Mouse (Mus musculus) kidney, embryonic 16.5 days (tissue): Measurements from ENCODE around the gene Prm3. TPM values are rescaled to one million over a fixed set of nuclear protein-coding genes. Genes with fewer than 3 reads are reported as not detected.

ENCODE experiments used
- ATAC-seq: fragments of 200-750 bp; cut with Nextera tagmentation; 2 replicates; pipeline ENCODE4 v1.8.0; 2017; ENCODE audit warnings: moderate TSS enrichment; ENCODE audit not compliant: low FRiP score, low TSS enrichment
- H3K27ac ChIP-seq: fragments of 300-500 bp; sonication (generic); 2 replicates; pipeline ENCODE4 v1.5.1; 2014; ENCODE audit warnings: low read length
- H3K27me3 ChIP-seq: fragments of 300-500 bp; sonication (generic); 2 replicates; pipeline ENCODE4 v1.6.1; 2014; ENCODE audit warnings: low read length, control low read depth, mixed read lengths; ENCODE audit not compliant: insufficient read depth
- H3K36me3 ChIP-seq: fragments of 300-500 bp; sonication (generic); 2 replicates; pipeline ENCODE4 v1.6.1; 2014; ENCODE audit warnings: low read length, control low read depth, mixed read lengths; ENCODE audit not compliant: insufficient read depth
- H3K4me1 ChIP-seq: fragments of 300-500 bp; sonication (generic); 2 replicates; pipeline ENCODE4 v1.6.1; 2014; ENCODE audit warnings: low read length, control low read depth, mixed read lengths; ENCODE audit not compliant: insufficient read depth
- H3K4me2 ChIP-seq: fragments of 300-500 bp; sonication (generic); replicated peaks from 2 replicates; pipeline ENCODE4 v1.6.1; 2014; ENCODE audit warnings: low read depth, low read length
- H3K4me3 ChIP-seq: fragments of 300-500 bp; sonication (generic); 2 replicates; pipeline ENCODE4 v1.5.1; 2014; ENCODE audit warnings: mild to moderate bottlenecking, low read length
- H3K9ac ChIP-seq: fragments of 300-500 bp; sonication (generic); replicated peaks from 2 replicates; pipeline ENCODE4 v1.6.1; 2014; ENCODE audit warnings: low read length
- H3K9me3 ChIP-seq: fragments of 300-500 bp; sonication (generic); 2 replicates; pipeline ENCODE4 v1.6.1; 2016; ENCODE audit warnings: low read length, control low read depth
- WGBS: fragments of 180-500 bp; shearing (Covaris S2); extraction: QIAGEN DNeasy Blood & Tissue Kit; methylation state at CpG from one replicate; pipeline ENCODE4 v1.1.7; 2014; 5-methylcytosine and 5-hydroxymethylcytosine counted together
- polyA plus RNA-seq: library from polyadenylated mRNA; unstranded; fragments of >200 nt; fragmentation: Nextera tagmentation; extraction: Ambion mirVana; gene quantifications from 2 replicates; pipeline ENCODE4 v1.2.1, GENCODE M21; 2015

Gene Prm3
- polyA plus RNA-seq, 1 experiment from 2014 or later, result not detected

DNA sequence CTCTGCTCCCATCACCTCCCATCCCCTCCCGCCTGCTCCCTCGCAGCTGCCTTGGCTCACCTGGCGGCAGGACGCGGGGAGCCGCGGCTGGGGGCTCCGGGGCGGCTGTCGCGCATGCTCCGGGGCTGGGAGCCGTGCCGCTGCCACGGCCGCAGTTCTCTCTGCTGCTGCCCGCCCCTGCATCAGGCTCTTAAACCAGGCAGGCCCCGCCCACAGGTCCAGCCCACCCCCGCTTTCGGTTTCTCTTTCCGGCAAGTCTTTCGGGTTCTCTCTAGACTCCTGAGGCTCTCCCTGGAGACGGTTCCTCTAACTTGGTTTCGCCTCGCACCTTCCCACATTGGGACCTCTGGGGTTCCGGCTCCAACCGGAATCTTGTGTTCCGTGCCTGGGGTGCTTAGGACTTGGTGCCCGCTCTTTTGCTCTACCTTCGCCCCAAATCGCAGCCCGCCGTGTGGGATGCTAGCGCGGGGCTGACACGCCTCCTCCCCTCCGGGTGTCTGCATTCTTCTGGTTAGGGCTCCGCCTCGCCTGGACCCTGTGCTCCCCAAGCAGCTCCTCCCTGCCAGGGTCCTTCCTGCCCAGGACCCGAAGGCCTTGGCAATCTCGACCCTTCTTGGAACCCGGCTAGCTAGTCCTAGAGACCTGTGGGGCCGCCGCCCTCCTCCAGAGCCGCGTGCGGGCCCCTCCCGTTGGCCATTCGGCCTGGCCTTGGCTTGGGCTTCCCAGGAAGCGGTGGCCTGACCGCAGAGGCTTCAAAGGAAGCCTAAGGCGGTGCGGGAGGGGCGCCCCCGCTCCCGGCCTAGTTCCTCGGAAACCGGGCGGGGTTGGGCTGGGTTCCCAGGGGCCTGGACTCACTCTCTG is 5.1 kb downstream of the Prm3 start, which contains the start of gene Socs1:
Gene Socs1 (minus strand): TSS at position 166 of the 861 bp plus-strand sequence.
- Histone ChIP-seq H3K4me1 (peaks cover 38% of the 10 kb centered on the region), H3K9me3 (no peaks in the 10 kb centered on the region), H3K4me3 (peak within 1 kb of the TSS; percentile 75), H3K36me3 (no peaks in the 10 kb centered on the region), H3K27me3 (no peaks in the 10 kb centered on the region), H3K27ac (peak within 1 kb of the TSS; percentile 99), H3K9ac (peak within 1 kb of the TSS; percentile 83), H3K4me2 (peak within 1 kb of the TSS; percentile 93)
- ATAC-seq, result peak; percentile 88
- WGBS, result under 1% methylated on average over 58 of the region's 59 CpGs

DNA sequence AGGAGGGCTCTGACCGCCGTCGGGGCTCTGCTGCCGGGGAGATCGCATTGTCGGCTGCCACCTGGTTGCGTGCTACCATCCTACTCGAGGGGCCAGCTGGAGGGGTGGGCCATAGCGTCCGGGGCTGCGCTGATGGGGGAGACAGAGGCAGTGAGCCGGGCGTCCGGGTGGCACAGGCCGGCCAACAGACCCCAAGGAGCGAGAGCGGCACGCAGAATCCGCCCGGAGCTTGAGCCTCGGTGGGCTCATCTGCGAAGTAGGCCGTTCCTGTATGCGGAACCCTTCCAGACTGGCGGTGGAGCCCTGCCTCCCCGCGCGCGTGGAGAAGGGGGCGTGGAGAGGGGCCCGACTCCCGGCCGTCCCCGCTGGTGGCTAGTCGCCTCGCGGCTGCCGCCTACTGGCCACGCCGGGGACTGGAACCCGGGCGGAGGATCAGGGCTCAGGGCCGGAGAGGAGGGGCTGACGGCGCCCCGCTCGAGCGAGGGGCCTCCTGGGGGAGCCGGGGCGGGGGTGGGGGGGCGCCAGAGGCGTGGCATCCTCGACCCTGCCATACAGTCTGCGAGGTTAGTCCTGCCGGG is 5.8 kb downstream of the Prm3 start:
- Histone ChIP-seq H3K9me3 (no peaks in the 10 kb centered on the region), H3K9ac (peak overlapping the region; percentile 83), H3K36me3 (no peaks in the 10 kb centered on the region), H3K27me3 (no peaks in the 10 kb centered on the region), H3K4me3 (peak overlapping the region; percentile 75), H3K4me1 (peaks cover 38% of the 10 kb centered on the region), H3K4me2 (peak overlapping the region; percentile 93), H3K27ac (peak overlapping the region; percentile 99)
- WGBS, result under 1% methylated on average over 47 of the region's 55 CpGs
- ATAC-seq, result peak; percentile 77

GRCm38 (mm10) chr16:10783883-10784792 is 6.6 kb downstream of the Prm3 start:
- 2% methylated on average over 81 of the region's 81 CpGs for WGBS
- Histone ChIP-seq H3K4me1 (peaks cover 38% of the 10 kb centered on the region), H3K9me3 (no peaks in the 10 kb centered on the region), H3K36me3 (no peaks in the 10 kb centered on the region), H3K27me3 (no peaks in the 10 kb centered on the region), H3K4me3 (peak overlapping the region; percentile 75), H3K9ac (peak overlapping the region; percentile 83), H3K4me2 (peak overlapping the region; percentile 93), H3K27ac (peak overlapping the region; percentile 99)
- peak; percentile 3 for ATAC-seq

DNA sequence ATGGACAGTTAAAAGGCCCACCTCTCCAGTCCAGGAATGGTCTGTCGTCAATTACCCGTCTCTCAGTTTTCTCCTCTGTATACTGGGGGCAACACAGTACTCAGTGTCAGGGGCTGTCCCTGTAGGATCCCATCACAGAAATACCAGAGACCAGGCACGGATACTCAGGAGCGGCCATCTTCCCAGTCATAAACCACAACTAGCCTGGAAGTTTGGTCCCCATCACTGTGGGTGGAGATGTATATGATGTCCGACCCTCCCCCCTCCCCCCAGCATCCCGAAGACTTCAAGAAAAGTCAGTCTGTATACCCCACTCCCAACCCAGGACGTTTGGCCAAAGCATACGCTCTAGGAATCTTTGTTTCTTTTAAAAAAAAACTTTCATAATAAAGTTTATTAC is 7.3 kb downstream of the Prm3 start:
- peaks cover 38% of the 10 kb centered on the region for H3K4me1 ChIP-seq
- WGBS, result 55% methylated on average over 8 of the region's 8 CpGs

GRCm38 (mm10) chr16:10783152-10783434 is 7.6 kb downstream of the Prm3 start:
- Histone ChIP-seq H3K36me3 (no peaks in the 10 kb centered on the region), H3K4me1 (peaks cover 38% of the 10 kb centered on the region), H3K9me3 (no peaks in the 10 kb centered on the region), H3K27me3 (no peaks in the 10 kb centered on the region), H3K9ac (peak overlapping the region; percentile 42; the same call in 1 of the 2 replicates), H3K4me3 (peak overlapping the region; percentile 75), H3K27ac (no peak overlapping the region), H3K4me2 (peak overlapping the region; percentile 93)
- no peak for ATAC-seq
- WGBS, result 20% methylated on average over 1 of the region's 1 CpGs

More for the DNA sequence above, 7.3 kb downstream of the Prm3 start:
- H3K4me3 ChIP-seq, result peak overlapping the region; percentile 75
- peak overlapping the region; percentile 83 for H3K9ac ChIP-seq
- no peaks in the 10 kb centered on the region for H3K9me3 ChIP-seq
- ATAC-seq, result no peak
- H3K27ac ChIP-seq, result no peak overlapping the region
- no peaks in the 10 kb centered on the region for H3K36me3 ChIP-seq
- H3K4me2 ChIP-seq, result peak overlapping the region; percentile 93
- no peaks in the 10 kb centered on the region for H3K27me3 ChIP-seq

DNA sequence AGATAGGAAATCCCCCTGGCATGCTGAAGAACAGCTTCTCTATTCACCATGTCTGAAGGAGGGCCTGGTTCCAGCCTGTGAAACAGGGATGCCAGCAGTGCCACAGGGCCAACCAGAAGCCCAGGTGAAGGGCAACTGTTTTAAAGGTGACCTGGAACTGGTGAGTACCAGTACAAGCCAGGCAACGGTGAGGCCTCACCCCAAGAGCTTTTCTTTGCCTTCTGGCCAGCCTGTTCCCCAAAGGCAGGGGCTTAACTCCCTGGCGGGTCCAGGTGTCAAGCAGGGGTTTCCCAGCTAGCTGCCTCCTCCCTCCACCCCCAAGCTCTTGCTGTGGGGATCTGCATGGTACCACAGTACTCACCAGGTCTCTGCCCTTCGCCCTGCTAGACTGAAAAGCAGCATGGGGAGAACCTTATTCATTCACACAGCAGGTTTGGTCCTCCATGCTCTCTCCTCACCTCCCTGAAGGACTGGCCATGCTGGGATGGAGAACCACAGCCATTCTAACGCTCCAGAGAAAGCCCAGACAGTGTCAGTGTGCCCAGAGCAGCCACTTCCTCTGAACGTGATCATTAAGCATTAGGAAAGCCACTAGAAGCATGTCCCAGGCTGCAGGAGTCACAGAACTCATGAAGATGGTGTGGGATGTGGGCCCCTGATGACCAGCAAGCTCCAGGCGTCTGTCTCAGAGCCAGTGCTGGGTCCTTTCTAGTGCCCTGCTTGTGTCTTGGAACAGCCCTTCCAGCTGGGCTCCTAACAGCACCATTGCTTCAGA is 8.2 kb downstream of the Prm3 start:
- no peaks in the 10 kb centered on the region for H3K27me3 ChIP-seq
- peak overlapping the region; percentile 29; the same call in 1 of the 2 replicates for H3K27ac ChIP-seq
- peak overlapping the region; percentile 93; the same call in 1 of the 2 replicates for H3K4me2 ChIP-seq
- ATAC-seq, result no peak
- no peaks in the 10 kb centered on the region for H3K9me3 ChIP-seq
- H3K9ac ChIP-seq, result peak overlapping the region; percentile 42
- no peak overlapping the region; the same call in none of the 2 replicates for H3K4me3 ChIP-seq
- 58% methylated on average over 6 of the region's 6 CpGs for WGBS
- H3K36me3 ChIP-seq, result no peaks in the 10 kb centered on the region
- H3K4me1 ChIP-seq, result peaks cover 43% of the 10 kb centered on the region

GRCm38 (mm10) chr16:10781862-10782371 is 8.8 kb downstream of the Prm3 start:
- H3K27ac ChIP-seq, result peak overlapping the region; percentile 29; the same call in 1 of the 2 replicates
- H3K27me3 ChIP-seq, result no peaks in the 10 kb centered on the region
- no peaks in the 10 kb centered on the region for H3K9me3 ChIP-seq
- H3K4me2 ChIP-seq, result no peak overlapping the region
- peaks cover 40% of the 10 kb centered on the region for H3K4me1 ChIP-seq
- H3K36me3 ChIP-seq, result no peaks in the 10 kb centered on the region
- 40% methylated on average over 9 of the region's 9 CpGs for WGBS
- H3K4me3 ChIP-seq, result no peak overlapping the region
- peak overlapping the region; percentile 42; the same call in 1 of the 2 replicates for H3K9ac ChIP-seq
- ATAC-seq, result no peak

GRCm38 (mm10) chr16:10780631-10781120 is 10.0 kb downstream of the Prm3 start:
- 0 out of 2 replicates have a peak overlapping the region, but pooled peaks have one; percentile 31 for H3K9ac ChIP-seq
- H3K9me3 ChIP-seq, result no peaks in the 10 kb centered on the region
- ATAC-seq, result no peak
- H3K36me3 ChIP-seq, result no peaks in the 10 kb centered on the region
- no peak overlapping the region for H3K4me3 ChIP-seq
- no peaks in the 10 kb centered on the region for H3K27me3 ChIP-seq
- WGBS, result 64% methylated on average over 5 of the region's 5 CpGs
- no peak overlapping the region for H3K27ac ChIP-seq
- peaks cover 42% of the 10 kb centered on the region for H3K4me1 ChIP-seq
- H3K4me2 ChIP-seq, result no peak overlapping the region
